Mouse (Mus musculus) ES-Bruce4 (cell line): Measurements from ENCODE around the gene Pcbp3. TPM values are rescaled to one million over a fixed set of nuclear protein-coding genes. Genes with fewer than 3 reads are reported as not detected.

Experiments used
- H3K27ac ChIP-seq: 2 replicates; pipeline ENCODE4 v1.5.1; 2012; ENCODE audit warnings: low read length, inconsistent platforms; ENCODE audit not compliant: insufficient read depth
- H3K27me3 ChIP-seq: 2 replicates; pipeline ENCODE4 v1.6.1; 2012; ENCODE audit warnings: mild to moderate bottlenecking, low read length, inconsistent platforms; ENCODE audit not compliant: control insufficient read depth, poor library complexity, insufficient read depth, severe bottlenecking
- H3K36me3 ChIP-seq: 2 replicates; pipeline ENCODE4 v1.6.1; 2012; ENCODE audit warnings: inconsistent platforms, mild to moderate bottlenecking, low read length, moderate library complexity; ENCODE audit not compliant: control insufficient read depth, poor library complexity, insufficient read depth, severe bottlenecking
- H3K4me1 ChIP-seq: one replicate; pipeline ENCODE4 v1.8.1; 2011; ENCODE audit warnings: low read length; ENCODE audit not compliant: control insufficient read depth, insufficient read depth
- H3K4me3 ChIP-seq: 2 replicates; pipeline ENCODE4 v1.5.1; 2011; ENCODE audit warnings: low read depth, mild to moderate bottlenecking, low read length
- H3K9ac ChIP-seq: 2 replicates; pipeline ENCODE4 v1.6.1; 2012; ENCODE audit warnings: low read depth, mild to moderate bottlenecking, inconsistent platforms; ENCODE audit not compliant: poor library complexity, severe bottlenecking
- H3K9me3 ChIP-seq: replicated peaks from 2 replicates; pipeline ENCODE4 v1.6.1; 2012; ENCODE audit warnings: mild to moderate bottlenecking, low read length, inconsistent platforms; ENCODE audit not compliant: control insufficient read depth, poor library complexity, insufficient read depth, severe bottlenecking
- CTCF ChIP-seq: IDR thresholded peaks from one replicate; pipeline ENCODE4 v1.8.1; 2011; ENCODE audit warnings: low read depth, low read length
- EP300 ChIP-seq: IDR thresholded peaks from 2 replicates; pipeline ENCODE4 v1.6.1; 2011; ENCODE audit warnings: low read depth, low read length; ENCODE audit not compliant: insufficient read depth
- POLR2A ChIP-seq: IDR thresholded peaks from one replicate; pipeline ENCODE4 v1.8.1; 2011; ENCODE audit warnings: low read length; ENCODE audit not compliant: insufficient read depth
- polyA plus RNA-seq: library from polyadenylated mRNA; stranded (reverse); fragments of >200 nt; gene quantifications from 2 replicates; pipeline ENCODE4 v1.2.4, GENCODE M21; 2011; ENCODE audit warnings: low read depth; ENCODE audit not compliant: missing spikeins, insufficient read depth, insufficient read length

Gene Pcbp3
- polyA plus RNA-seq, 1 experiment: 28.1 TPM

GRCm38 (mm10) chr10:76712500-76712899 lies 249.2 kb downstream of the Pcbp3 start:
- no peaks in the 10 kb centered on the region for H3K36me3 ChIP-seq
- H3K4me1 ChIP-seq: no peaks in the 10 kb centered on the region
- TF ChIP-seq POLR2A: no peak
- no peak for TF ChIP-seq CTCF
- no peak for TF ChIP-seq EP300
- H3K27me3 ChIP-seq: no peaks in the 10 kb centered on the region
- no peak overlapping the region for H3K9ac ChIP-seq
- H3K4me3 ChIP-seq: no peak overlapping the region
- H3K9me3 ChIP-seq: no peaks in the 10 kb centered on the region
- no peak overlapping the region for H3K27ac ChIP-seq

Other genes with a start within 250 kb of the Pcbp3 start
- 4.5 and 4.7 TPM in 2 replicates for gene Col6a1, start 235.7 kb downstream of the Pcbp3 start, polyA plus RNA-seq
- 15.8 and 17.4 TPM in 2 replicates for gene Slc19a1, start 70.4 kb upstream of the Pcbp3 start, polyA plus RNA-seq
- gene Col18a1, start 204.7 kb upstream of the Pcbp3 start, polyA plus RNA-seq: 273 and 285 TPM in 2 replicates